Mouse (Mus musculus) retina, embryonic 14.5 days (tissue): ENCODE data around the gene Tnik.

Experiments
- DNase-seq: peaks from one replicate; pipeline ENCODE4 v3.0.0-alpha.2; 2015; ENCODE audit warnings: low spot score

Gene Tnik

DNA sequence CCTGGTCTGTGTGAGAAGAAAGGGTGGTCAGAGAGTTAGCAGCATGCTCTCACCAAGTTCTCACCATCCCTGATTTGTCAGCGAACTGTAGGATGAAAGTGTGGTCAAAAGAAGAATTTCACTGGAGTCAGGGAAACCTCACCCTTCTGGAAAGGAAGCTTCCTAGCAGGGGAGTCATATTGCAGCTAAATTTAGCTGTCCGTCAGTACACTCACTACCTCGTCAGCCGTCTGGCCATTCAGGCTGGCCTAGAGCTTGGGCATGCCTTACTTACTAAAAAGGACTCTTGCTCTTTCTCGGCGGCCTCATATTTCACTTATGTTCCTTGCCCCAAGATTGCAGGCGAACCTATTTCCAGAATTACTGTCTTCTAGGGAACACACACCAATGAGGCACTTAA is 222.7 kb downstream of the Tnik start:
- DNase-seq: no peak

DNA sequence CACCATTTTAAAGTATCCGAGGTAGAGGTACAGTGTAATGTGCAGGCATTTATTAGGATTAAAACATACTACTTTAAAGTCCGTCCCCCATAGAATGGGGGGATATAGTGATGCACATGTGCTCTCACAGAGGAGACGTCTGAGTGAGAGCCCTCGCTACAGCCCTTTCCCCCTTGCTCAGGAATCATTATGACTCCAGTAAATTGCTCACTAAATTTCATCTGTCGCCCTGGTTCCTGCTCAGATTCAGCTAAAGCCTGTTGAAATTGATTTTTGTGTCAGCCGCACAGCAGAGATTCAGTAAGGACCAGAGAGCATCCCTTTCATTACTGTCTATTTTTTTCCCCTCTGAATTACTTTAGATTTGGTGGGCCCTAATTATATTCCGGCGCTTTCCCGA is 224.4 kb downstream of the Tnik start:
- DNase-seq: no peak

DNA sequence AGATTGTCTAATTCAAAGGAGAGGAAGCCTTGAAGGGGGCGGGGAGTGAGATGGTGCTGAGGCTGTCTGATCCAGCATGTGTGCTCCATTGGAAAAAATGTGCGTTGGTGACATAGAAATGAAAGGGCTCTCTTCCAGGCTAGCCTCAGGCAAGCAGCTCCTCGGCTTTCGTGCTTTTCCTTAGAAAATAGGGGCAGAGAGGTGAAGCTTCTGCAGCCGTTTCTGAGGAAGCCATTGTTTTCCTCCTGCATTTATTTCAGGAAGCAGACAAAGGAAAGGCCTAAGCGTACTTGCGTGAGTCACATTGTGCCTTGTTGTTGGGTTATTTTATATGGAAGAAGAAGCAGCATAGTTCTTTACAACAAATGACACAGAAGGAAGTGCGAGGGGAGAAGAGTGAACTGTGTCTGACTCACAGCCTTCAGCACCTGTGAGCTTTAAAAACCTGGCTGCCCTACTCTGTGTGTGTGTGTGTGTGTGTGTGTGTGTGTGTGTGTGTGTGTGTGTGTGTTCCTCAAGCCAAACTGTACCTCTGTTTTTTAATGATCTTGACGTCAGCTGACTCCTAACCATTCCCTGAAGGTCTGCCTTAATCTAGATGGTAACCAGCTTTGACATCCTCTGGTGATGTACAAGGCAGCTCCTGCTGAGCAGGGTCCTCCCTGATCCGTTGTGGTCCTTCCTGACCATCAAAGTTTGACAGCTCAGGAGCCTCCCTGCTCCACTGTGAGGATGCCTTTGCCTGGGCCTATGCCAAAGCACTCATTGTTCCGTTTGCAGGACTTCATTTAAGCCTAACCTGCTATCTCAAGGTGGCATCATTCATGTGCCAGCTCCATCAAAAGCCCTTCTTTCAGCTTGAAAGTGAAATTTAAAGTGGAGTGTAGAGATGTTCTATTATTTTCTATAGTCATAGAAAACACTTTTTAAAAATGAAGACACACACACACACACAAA is 228.3 kb downstream of the Tnik start:
- peak; percentile 58 for DNase-seq

DNA sequence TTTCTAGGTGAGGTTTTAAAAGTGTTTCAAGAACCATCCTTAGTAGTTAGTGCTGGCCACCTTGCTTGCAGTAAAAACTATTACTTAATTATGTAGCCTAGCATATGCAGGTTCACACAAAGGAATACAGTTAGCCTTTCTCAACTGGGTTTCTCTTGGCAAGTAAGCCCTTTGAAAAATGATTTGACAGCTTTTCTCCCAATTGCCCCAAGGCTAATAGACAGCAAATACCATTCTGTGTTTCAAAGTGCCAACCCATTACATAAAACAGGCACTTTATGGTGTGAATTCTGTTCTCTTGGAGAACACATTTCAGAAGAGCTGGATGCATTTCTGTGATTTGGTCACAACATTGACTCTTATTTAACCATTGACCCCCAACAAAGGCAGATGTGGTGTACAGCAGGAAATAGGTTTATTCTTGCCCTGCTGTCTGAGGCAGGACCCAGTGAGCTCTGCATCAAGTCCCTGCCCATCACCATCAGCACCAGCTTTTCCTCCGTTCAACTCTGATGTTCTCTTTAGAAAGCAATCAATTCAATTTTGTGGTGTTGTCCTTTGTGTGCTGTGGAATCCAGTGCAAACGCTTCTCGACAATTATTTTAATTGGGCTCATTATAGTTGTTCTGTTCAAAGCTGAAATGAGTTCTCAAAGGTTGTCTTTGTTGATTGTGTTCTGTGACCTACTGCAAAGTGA is 233.9 kb downstream of the Tnik start:
- DNase-seq: peak; percentile 64

DNA sequence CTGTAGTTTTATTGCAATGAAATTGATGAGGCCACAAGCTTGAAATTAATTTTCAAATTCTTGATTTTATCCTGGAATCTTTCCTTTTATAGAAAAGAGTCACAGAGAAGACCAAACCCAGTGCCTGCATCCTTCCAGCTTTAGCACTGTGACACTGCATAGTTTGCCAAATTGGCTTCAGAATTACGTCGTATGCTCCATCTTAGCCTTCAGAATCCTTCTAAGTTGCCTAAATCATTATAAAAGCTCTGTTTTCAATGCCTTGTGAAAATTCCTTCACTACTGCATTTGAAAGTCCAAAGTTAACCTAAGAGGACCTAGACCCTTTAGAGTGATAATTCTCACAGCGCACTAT is 234.5 kb downstream of the Tnik start:
- no peak for DNase-seq

DNA sequence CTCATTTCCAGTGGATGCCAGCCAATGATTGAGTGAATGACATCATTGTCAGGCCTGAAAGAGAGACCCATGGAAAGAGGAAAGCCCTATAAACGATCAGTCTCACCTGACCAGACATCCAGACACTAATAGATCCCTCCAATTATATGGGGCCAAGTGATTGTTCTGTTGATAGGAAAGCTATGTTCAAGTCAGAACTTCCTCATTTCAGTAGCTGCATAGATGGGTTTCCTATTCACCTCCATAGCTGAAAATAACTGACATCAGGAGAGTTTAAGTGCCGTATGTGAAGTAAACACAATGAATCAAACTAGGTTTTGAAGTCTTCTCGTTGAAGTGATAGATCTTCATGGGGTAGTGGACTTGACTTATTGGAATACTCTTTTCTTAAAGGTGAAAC is 239.7 kb downstream of the Tnik start:
- DNase-seq: no peak

DNA sequence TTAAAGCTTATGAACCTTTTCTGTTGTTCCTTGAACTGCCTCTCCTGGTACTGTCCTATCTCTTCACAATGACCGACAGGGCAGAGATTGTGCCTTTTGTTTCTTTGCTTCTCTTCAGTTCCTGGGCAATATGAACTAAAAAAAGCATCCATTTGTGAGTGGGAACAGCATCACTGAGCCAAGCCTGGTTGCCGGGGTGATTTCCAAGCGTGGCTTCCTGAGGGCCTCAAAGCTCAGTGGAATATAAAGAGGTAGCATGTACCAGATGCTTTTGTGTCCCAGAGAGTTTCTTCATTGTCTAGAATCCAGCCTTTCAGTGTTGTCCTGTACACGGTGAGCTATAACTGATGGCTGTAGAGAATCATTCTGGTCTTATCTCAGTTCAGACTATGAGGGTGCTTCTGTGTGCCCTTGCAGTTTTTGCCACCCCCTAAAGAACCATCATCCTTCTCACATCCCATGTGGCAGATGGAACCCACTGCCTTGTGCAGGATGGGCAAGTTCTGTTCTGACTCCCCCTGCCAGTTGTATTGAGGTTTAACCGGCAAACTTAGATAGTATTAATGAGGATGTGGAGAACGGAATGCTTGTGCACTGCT is 246.4 kb downstream of the Tnik start:
- peak; percentile 24 for DNase-seq

DNA sequence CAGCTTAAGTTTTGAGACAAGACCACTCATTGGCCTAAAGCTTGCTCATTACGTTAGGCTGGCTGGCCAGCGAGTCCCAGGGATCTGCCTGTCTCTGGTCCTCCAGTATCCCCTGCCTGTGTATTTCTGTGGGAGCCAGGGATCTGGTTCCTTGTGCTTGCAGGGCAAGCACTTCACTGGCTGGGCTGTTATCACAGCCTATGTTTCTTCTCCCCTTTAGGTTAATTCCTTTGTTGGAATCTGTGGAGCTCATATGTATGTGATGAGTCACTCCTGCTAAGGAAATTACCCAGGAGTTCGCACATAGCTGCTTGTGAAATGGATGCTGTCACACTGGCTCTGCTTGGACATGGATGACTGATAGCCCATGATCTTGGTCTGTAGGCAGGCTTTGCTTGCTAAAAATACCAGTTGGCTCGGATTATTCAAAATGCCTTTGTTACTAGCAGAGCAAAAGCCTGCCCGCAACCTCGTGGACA is 260.0 kb downstream of the Tnik start:
- DNase-seq: no peak

DNA sequence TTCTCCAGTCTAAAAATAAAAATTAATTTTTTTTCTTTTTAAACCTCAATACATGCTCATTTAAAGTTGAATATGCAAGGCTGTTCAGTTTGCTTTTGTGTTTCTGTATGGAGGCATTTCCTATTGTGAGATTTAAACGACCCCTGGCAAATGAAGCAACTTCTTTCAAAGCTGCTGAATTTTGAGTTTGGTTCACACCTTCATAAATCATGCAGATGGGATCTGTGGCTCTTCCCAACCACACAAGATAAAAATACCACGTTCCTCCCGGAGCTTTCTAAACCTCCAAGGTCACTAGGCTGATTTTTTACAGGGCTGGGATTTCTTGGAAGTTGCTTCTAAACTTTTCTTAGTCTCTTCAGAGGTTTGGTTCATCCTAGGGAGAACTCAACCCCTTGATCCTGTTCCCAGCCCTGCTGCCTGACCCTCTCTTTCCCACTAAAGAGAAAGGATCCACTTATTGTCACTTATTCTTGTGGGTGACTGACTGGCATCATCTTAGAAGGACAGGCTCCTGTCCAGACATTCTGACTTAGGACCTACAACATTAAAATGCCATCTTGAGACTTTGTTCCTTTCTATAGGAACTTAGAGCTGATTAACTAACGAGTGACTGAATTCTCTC is 260.6 kb downstream of the Tnik start:
- no peak for DNase-seq

DNA sequence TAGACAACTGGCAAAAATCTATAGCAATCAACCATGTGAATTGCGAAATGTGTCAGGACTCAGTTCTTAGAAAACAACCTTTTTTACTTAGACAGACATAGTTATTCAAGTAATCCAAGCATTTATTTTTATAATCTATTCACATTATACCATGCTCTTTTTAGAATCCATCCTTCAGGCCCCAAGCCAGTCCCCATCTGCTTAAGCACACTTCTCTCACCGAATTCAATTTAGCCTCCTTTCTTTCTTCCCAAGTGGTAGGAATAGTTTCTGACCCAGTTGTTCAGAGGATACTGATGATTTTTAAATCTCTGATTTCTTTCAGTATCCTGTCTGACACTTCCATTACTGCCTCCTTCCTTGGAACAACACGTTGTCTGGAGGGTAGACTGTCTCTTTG is 261.5 kb downstream of the Tnik start:
- no peak for DNase-seq

DNA sequence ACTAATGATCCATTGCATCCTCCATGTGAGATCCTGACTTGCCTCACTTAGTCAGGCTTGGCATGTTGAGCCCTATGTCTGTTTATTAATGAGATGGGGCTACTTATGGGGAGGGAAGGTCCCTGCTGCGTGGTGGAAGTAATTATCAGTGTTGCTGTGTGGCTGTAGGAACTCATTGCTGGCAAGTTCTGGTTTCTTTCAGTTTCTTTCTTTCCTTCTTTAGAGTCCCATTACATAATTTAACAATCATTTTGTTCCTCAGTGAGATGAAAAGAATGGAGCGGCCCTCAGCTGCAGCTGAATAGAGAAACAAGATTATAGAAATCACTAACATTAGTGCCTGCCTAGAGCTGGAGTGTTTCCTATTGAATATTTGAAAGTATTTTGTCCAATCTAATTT is 263.7 kb downstream of the Tnik start:
- no peak for DNase-seq

DNA sequence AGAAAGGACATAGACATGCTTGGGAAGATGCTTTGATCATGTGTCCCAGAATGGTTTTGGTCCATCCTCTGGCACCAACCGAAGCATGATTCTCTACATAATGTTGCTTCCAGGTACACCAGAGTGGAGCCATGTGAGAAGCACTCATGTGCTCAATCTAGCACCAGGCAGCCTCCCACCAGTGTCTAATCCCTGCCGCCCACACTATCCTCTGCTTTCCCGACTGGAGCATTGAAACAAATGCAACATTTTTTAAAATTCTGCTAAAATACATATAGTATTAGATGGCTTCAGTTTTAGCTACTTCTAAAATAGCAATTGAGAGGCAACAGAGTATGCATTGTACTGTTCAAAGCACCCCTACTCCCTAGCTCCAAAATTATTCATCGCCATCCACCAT is 264.2 kb downstream of the Tnik start:
- no peak for DNase-seq

DNA sequence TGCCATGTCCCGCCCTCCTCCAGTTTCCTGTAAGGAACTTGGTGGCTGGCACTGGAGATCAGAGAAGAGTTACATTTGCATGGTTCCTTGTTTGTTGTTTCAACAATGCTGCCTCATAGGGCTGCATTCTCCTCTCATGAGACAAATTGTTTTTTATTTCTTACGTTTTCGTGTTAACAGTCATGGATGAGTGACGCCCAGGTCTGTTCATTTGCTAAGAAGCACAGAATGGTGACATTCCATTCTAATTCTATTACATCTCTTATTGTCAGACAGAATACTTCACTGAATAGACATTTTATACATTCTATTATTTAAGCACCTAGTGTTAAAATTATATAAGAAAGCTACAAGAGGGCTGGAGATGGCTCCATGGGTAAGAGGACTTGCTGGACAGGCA is 266.5 kb downstream of the Tnik start:
- DNase-seq: no peak

DNA sequence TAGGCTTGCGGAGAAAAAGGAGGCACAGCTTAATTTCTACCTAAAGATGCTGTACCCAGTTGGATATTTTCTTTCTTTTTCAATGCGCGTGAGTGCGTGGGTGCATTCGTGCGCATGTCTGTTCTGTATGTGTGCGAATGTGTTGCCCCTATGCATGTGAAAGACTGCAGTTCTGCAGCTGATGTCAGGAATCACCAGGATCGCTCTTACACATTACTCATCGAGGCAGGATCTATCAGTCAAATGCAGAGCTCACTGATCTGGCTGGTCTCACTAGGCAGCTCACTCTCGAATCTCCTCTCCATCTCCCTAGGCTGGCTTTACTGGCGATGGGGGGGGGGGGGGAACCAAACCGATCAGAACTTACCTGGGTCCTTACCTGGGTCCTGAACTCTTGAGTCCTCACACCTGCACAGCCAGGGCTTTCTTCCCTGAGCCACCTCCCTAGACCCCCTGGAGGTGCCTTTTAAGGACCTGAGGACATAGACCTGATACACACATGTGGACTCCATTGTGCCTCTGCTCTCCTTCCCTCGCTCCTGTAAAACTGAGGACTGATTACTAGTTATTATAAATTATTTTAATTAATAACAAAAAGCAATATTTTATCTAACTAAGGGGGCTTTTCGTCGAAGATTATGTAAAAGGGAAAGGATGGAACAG is 268.4 kb downstream of the Tnik start:
- DNase-seq: no peak

DNA sequence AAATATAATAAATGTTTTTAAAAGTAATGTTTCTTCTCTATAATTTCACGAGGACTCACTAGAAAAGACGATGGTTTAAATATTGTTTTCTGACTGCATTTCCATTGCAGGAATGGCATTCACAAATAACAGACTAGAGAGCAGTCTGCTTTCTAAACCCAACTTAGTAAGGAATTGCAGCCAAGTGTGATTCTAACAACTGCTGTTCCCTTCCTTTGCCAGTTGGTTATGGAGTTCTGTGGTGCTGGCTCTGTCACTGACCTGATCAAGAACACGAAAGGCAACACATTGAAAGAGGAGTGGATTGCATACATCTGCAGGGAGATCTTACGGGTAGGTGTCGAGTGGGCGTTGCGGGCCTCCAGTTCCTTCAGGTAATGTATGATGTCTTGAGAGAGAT is 269.7 kb downstream of the Tnik start:
- no peak for DNase-seq

DNA sequence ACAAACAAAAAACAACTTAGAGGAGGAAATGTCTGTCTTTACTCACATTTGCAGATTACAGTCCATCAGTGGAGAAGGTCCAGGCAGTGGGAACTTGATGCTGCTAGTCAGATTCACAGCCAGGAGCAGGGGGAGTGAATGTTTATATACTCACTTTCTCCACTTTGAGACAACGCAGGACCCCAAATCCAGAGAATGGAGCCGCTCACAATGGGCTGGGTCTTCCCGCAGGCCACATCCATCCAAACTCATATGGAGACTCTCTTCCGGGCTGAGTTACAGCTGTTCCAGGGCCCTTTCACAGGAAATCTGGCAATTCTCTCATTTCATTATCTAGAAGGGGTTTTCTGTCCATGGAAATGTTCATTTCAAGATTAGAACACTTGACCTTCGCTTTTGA is 277.1 kb downstream of the Tnik start:
- no peak for DNase-seq

DNA sequence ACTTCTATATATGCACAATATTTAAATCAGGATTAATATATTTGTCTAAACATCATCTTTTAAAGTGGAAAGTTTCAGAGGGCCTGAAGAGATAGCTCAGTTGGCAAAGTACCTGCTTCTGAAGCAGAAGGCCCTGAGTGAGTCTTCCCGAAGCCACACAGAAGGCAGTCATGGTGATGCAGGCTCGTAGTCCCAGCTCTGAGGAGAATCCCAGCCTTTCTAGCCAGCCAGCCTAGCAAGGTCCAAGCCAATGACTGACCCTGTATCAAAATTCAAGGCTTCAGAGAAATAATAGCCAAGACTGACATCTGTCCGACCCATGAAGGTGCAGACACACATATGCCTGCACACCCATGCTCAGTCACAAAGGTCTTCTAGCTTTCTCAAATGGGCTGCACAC is 279.9 kb downstream of the Tnik start:
- DNase-seq: no peak

DNA sequence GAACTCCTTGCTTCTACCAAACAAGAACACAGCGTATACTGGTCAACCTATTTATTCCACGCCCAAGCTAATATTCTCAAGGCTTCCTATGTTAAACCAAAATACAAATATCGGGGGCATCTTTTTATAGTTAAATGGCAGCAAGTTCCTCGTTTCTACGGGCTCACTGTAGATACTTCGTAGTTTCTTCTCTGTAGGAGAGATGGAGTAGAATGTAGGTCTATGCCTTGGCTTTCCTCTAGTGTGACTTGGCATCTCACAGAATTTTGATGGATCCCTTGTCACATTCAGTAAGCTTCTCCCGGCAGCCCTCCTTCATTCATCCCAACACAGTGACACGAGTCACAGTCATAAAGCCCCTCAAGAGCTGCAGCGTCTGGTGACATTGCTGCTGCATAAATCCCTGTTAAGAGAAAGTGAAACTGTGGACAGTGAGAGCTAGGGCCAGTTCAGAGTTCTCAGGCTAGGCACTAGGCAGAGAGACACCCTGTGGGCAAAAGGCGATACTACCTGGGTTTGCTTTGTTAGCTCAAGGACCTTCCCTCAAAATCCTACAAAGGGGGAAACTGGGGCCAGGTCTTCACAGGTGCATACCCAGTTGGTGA is 280.5 kb downstream of the Tnik start:
- DNase-seq: peak; percentile 56

DNA sequence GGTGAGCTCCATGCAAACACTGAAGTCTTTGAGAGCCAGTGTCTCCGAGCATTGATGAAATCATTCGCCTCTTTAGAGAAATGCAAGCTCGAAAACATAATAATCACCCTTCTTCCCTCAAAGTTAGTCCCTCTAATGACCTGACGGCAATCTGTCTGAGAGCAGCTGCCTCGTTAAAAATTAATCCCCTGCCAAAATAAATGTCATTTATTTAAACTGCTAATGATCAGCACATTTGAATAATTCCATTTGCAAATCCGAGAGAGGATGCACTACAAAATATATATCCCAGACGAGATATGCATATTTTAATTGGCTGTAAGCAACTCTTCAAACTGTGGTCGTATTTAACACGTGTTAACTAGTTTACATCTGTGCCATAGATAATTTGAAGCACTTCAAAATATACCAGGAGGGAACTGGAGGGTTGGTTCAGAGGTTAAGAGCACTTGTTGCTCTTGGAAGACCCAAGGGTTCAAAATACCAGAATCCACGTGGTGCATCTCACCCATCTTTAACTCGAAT is 281.4 kb downstream of the Tnik start:
- DNase-seq: no peak

DNA sequence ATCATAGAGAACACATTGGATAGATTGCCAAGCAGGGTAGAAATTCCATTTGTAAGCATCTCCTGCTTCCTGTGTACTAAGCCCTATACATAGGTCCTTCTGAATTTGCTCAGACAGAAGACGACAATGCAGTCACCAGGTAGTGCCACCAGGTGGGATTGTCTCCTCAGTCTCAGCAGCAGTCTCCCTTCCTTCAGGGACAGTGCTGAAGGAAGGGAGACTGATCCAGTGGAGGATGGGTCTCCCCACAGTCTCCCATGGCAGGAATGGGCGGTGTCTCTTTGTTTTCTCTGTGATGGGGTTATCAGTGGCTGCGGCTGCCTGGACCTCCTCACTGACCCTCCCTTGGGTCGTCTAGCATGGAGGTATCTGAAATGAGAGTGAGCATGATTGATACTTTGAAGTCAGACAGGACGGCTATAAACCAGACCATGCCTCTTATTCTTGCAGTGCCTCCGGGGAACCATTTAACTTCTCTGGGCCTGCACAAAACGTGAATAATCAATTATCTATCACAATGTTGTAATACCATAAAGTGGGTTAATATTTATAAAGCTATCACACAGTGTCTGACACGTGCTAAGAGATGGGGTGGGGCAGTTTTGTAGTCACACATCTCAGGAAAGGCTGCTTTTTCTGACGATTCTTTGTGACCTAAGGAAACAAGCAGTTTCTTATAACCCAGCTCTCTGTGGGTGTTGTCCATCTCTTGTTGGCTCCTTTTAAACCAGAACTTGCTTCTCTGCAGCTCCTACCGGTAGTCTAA is 285.1 kb downstream of the Tnik start:
- DNase-seq: no peak

DNA sequence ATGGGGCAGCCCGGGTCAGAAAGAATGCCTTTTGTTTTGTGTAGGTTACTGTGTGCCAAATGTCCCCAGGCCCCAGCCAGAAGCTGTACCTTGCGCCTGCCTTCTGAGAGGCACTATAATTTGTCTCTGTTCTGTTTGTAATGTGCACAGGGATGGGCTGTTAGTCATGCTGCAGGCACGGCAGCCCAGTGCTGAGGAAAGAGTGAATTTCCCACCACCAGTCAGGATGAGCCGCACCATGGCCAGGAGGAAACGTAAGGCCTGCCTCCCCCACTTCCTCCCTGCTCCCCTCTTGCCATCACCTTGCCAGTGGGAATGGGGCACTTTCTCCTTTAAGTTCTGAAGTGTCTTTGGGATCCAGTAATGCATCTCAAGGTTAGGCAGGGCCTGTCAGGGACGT is 286.4 kb downstream of the Tnik start:
- DNase-seq: no peak
